Mouse (Mus musculus) central nervous system, embryonic 14 days (tissue): Measurements from ENCODE around the gene Vmn1r32. TPM values are rescaled to one million over a fixed set of nuclear protein-coding genes. Genes with fewer than 3 reads are reported as not detected.

Experiments
- polyA plus RNA-seq: library from polyadenylated mRNA; depleted of rRNA; stranded (reverse); fragments of >200 nt; gene quantifications from 2 replicates; pipeline ENCODE4 v1.2.3, GENCODE M21; 2012; rRNA removed

Gene Vmn1r32
- polyA plus RNA-seq, result not detected in 2 replicates

GRCm38 (mm10) chr6:66559996-66560395 is at the start of gene Vmn1r32:
Vmn1r32 (minus strand) TSS chr6:66560096.

GRCm38 (mm10) chr6:66535028-66535862 is 24.7 kb downstream of the Vmn1r32 start, which contains the start of gene Mad2l1:
Mad2l1 (plus strand) TSS chr6:66535390.

Other genes starting within 250 kb of the Vmn1r32 start
- 35.9 and 44.4 TPM in 2 replicates for gene Mad2l1, start 24.7 kb downstream of the Vmn1r32 start, polyA plus RNA-seq
- gene Vmn1r33, start 58.2 kb upstream of the Vmn1r32 start, polyA plus RNA-seq, result not detected in 2 replicates
- gene Vmn1r34, start 83.8 kb upstream of the Vmn1r32 start, polyA plus RNA-seq, result not detected in 2 replicates
- gene Vmn1r35, start 125.8 kb upstream of the Vmn1r32 start, polyA plus RNA-seq, result not detected in 2 replicates
- gene Vmn1r36, start 159.1 kb upstream of the Vmn1r32 start, polyA plus RNA-seq, result not detected in 2 replicates
- not detected in 2 replicates for gene Vmn1r37, start 169.3 kb upstream of the Vmn1r32 start, polyA plus RNA-seq
- not detected in 2 replicates for gene Vmn1r38, start 222.5 kb upstream of the Vmn1r32 start, polyA plus RNA-seq